Mouse (Mus musculus) Patski (cell line): ENCODE data around the gene Unc119b. TPM values are rescaled to one million over a fixed set of nuclear protein-coding genes. Genes with fewer than 3 reads are reported as not detected.
A peak's percentile ranks its signal among the peaks of the same experiment; 100 is the strongest.

ENCODE experiments used
- ATAC-seq: fragments of 100-300 bp; one replicate; pipeline ENCODE4 v1.8.0; 2021
- CTCF ChIA-PET: fragments of 350-600 bp; sonication (Branson Sonifier 250); formaldehyde crosslinking; loops from one replicate; lab custom pipeline; 2022; ENCODE audit warnings: inconsistent platforms; lab: Charles Lee
- POLR2A ChIA-PET: fragments of 350-600 bp; sonication (Branson Sonifier 250); formaldehyde crosslinking; loops from one replicate; lab custom pipeline; 2022; ENCODE audit warnings: antibody characterized with exemption, inconsistent platforms; lab: Charles Lee
- DNase-seq: peaks from one replicate; pipeline ENCODE4 v3.0.0-alpha.2; 2011; ENCODE audit warnings: low read depth, low spot score
- H3K27me3 ChIP-seq: fragments of 371-371 bp; one replicate; pipeline ENCODE4 v1.5.1; 2021
- CTCF ChIP-seq: fragments of 100-300 bp; IDR thresholded peaks from one replicate; pipeline ENCODE4 v1.5.1; 2021
- in situ Hi-C: fragments of 300-500 bp; cut with MboI; formaldehyde crosslinking; loops from 3 replicates; pipeline ENCODE4 v1.11.1; 2018; ENCODE audit warnings: low pct_unique_long_range_greater_than_20kb, mixed read lengths
- polyA plus RNA-seq: library from polyadenylated mRNA; unstranded; gene quantifications from one replicate; pipeline ENCODE4 v1.2.3, GENCODE M21; 2021

The Unc119b gene
- polyA plus RNA-seq, 1 experiment from 2014 or later, result 98.3 TPM

DNA sequence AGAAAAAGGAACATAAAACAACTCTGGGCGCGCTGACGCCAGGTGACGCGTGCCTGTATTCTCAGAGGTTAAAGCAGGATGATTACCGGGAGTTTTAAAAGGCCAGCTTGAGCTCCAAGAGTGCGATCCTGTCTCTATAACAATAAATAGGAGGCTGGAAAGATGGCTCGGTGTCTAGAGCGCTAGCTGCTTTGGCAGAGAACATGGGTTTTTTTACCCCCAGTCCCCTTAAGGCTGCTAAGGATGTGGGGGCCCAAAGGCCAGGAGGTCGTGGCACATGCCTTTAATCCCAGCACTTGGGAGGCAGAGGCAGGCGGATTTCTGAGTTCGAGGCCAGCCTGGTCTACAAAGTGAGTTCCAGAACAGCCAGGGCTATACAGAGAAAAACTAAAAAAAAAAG is 24.4 kb upstream of the Unc119b start:
- in situ Hi-C loops, result no loop called here
- no peak for TF ChIP-seq CTCF

GRCm38 (mm10) chr5:115158040-115158983 is 23.5 kb upstream of the Unc119b start, which contains the start of gene Mlec:
Mlec (minus strand) TSS chr5:115158179.
- TF ChIP-seq CTCF, result no peak
- ChIA-PET POLR2A (interaction anchor here (0.6 to 1.1 kb wide), 5 partner anchors 36 to 402 kb away, joined by 3 to 4 read pairs (median 3); no protein-coding TSS in a partner anchor), CTCF (interaction anchor here (1.6 to 1.9 kb wide), 2 partner anchors 33 kb away, joined by 4 to 7 read pairs; no protein-coding TSS in a partner anchor)
- ATAC-seq, result peak; percentile 94
- in situ Hi-C loops, result no loop called here
- H3K27me3 ChIP-seq, result no peaks in the 10 kb centered on the region
- DNase-seq, result peak; percentile 93

More for the DNA sequence above, 24.4 kb upstream of the Unc119b start:
- ChIA-PET CTCF (interaction anchor here (0.9 to 1.9 kb wide), 4 partner anchors 16 to 189 kb away, joined by 3 to 7 read pairs (median 3); no protein-coding TSS in a partner anchor), POLR2A (no interaction called here)
- DNase-seq, result no peak
- ATAC-seq, result no peak
- H3K27me3 ChIP-seq, result no peaks in the 10 kb centered on the region

- CTCF ChIA-PET, result interaction anchor here (1.6 kb wide), 1 partner anchor 32 kb away, joined by 4 read pairs; no protein-coding TSS in a partner anchor
Measured at GRCm38 (mm10) chr5:115156933-115157589, 22.3 kb upstream of the Unc119b start.

DNA sequence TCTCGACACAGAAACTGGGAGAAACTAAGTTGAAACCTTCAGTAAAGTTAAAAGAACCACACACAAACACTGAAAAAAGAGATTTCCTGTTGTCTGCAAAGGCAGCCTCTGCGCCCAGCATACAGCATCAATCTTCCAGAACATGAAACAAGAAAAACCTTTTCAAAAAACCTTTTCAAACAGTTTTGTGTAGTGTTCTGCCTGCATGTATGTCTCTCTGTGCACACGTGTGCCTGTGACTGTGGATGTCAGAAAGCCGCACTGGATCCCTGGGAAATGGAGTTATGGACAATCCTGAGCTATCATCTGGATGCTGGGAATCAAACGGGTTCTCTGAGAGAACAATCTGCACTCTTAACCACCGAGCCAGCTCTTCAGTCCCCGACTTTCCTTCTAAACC is 21.6 kb upstream of the Unc119b start:
- ATAC-seq (no peak), DNase-seq (no peak)
- in situ Hi-C loops, result no loop called here
- CTCF ChIA-PET, result interaction anchor here (1.1 to 2.8 kb wide), 4 partner anchors 10 to 178 kb away, joined by 3 to 11 read pairs (median 4); no protein-coding TSS in a partner anchor
- POLR2A ChIA-PET, result interaction anchor here (0.6 to 1.6 kb wide), 3 partner anchors 10 to 116 kb away, joined by 5 to 6 read pairs (median 6); partner anchors contain the start of genes Acads and Rnf10
- TF ChIP-seq CTCF, result no peak
- H3K27me3 ChIP-seq, result no peaks in the 10 kb centered on the region

More at GRCm38 (mm10) chr5:115156933-115157589, 22.3 kb upstream of the Unc119b start:
- ATAC-seq, result no peak
- no peak for DNase-seq
- no peak for TF ChIP-seq CTCF
- no peaks in the 10 kb centered on the region for H3K27me3 ChIP-seq
- POLR2A ChIA-PET, result interaction anchor here (0.6 to 1.1 kb wide), 7 partner anchors 9 to 483 kb away, joined by 3 to 6 read pairs (median 4); partner anchors contain the start of gene Rnf10
- in situ Hi-C loops, result no loop called here

- no peak for TF ChIP-seq CTCF
- H3K27me3 ChIP-seq, result no peaks in the 10 kb centered on the region
- in situ Hi-C loops, result no loop called here
- no peak for DNase-seq
- CTCF ChIA-PET, result interaction anchor here (1.0 to 2.8 kb wide), 5 partner anchors 10 to 177 kb away, joined by 3 to 11 read pairs (median 4); no protein-coding TSS in a partner anchor
- POLR2A ChIA-PET, result interaction anchor here (0.9 to 1.6 kb wide), 3 partner anchors 11 to 37 kb away, joined by 4 to 6 read pairs (median 6); partner anchors contain the start of gene Acads
- no peak for ATAC-seq
Measured at GRCm38 (mm10) chr5:115155831-115156230, 21.1 kb upstream of the Unc119b start.

DNA sequence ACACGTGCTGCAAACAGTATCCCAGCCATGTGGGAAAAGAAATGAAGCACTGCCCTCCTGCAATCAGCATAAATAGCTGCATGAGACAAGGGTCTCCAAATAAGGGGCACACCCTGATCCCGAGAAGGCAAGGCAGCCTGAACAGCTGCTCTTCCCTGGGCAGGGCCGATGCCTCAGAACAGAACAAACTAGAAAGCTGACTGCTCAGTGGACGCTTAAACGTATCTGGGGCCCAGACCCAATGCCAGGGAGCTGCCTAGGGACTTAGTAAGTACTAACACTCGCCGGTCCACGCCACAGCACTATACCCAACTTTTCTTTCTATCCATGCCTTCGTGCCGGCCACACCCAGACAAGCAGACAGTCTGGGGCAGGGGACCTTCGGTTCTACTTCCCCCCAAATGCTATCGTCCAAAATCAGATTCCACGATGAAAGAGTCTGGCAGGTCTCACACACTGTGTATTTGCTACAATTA is 20.4 kb upstream of the Unc119b start:
- TF ChIP-seq CTCF, result no peak
- ChIA-PET POLR2A (interaction anchor here (0.9 to 1.6 kb wide), 2 partner anchors 34 to 37 kb away, joined by 4 to 6 read pairs; partner anchors contain the start of gene Acads), CTCF (interaction anchor here (1.0 to 2.8 kb wide), 5 partner anchors 10 to 177 kb away, joined by 3 to 11 read pairs (median 4); no protein-coding TSS in a partner anchor)
- ATAC-seq (no peak), DNase-seq (no peak)
- no peaks in the 10 kb centered on the region for H3K27me3 ChIP-seq
- in situ Hi-C loops, result no loop called here

GRCm38 (mm10) chr5:115152132-115152956 is 17.6 kb upstream of the Unc119b start:
- no peak for TF ChIP-seq CTCF
- ChIA-PET CTCF (interaction anchor here (1.0 to 2.0 kb wide), 4 partner anchors 8 to 35 kb away, joined by 3 to 6 read pairs (median 4); partner anchors contain the start of gene Unc119b), POLR2A (interaction anchor here (0.6 to 2.1 kb wide), 3 partner anchors 9 to 79 kb away, joined by 4 to 6 read pairs (median 4); no protein-coding TSS in a partner anchor)
- no peak for ATAC-seq
- in situ Hi-C loops, result no loop called here
- H3K27me3 ChIP-seq, result no peaks in the 10 kb centered on the region
- no peak for DNase-seq

- ATAC-seq (no peak), DNase-seq (no peak)
- CTCF ChIA-PET, result interaction anchor here (1.4 to 2.2 kb wide), 2 partner anchors 9 to 14 kb away, joined by 3 to 6 read pairs; no protein-coding TSS in a partner anchor
- no peaks in the 10 kb centered on the region for H3K27me3 ChIP-seq
- in situ Hi-C loops, result no loop called here
- POLR2A ChIA-PET, result interaction anchor here (1.8 to 2.1 kb wide), 2 partner anchors 8 to 14 kb away, joined by 4 to 6 read pairs; no protein-coding TSS in a partner anchor
- TF ChIP-seq CTCF, result no peak
Measured at GRCm38 (mm10) chr5:115151457-115151856, 16.7 kb upstream of the Unc119b start.
